Mouse (Mus musculus): ENCODE measurements around the gene Ttc39a.
"Not testable (repeated sequence)": the region's sequence is repeated elsewhere in the genome, so short reads cannot be mapped to it uniquely, and the experiment has no call there.

Gene Ttc39a

GRCm38 (mm10) chr4:109406486-109407175, at the start of gene Ttc39a:
Gene Ttc39a (plus strand): TSS chr4:109406623.
- peak; percentile 50 for DNase-seq (ENCODE audit: low spot score)

GRCm38 (mm10) chr4:109378107-109378506, 28.3 kb upstream of the Ttc39a start:
- DNase-seq (ENCODE audit: low spot score), result no peak

GRCm38 (mm10) chr4:109382457-109382856, 24.0 kb upstream of the Ttc39a start:
- no peak for DNase-seq (ENCODE audit: low spot score)

- peak; percentile 20 for DNase-seq (ENCODE audit: low spot score)
These were observed 20.8 kb upstream of the Ttc39a start for GRCm38 (mm10) chr4:109385599-109385998.

- no peak for DNase-seq (ENCODE audit: low spot score)
These were observed 13.1 kb upstream of the Ttc39a start for GRCm38 (mm10) chr4:109393229-109393779.

- no peak for DNase-seq (ENCODE audit: low spot score)
These were observed 12.5 kb upstream of the Ttc39a start for GRCm38 (mm10) chr4:109393902-109394301.

GRCm38 (mm10) chr4:109394314-109395074, 11.9 kb upstream of the Ttc39a start:
- no peak for DNase-seq (ENCODE audit: low spot score)

GRCm38 (mm10) chr4:109400366-109400980, 6.0 kb upstream of the Ttc39a start:
- no peak for DNase-seq (ENCODE audit: low spot score)

- DNase-seq (ENCODE audit: low spot score), result no peak
These were observed 5.2 kb upstream of the Ttc39a start for GRCm38 (mm10) chr4:109401176-109401689.

- DNase-seq (ENCODE audit: low spot score), result not testable (repeated sequence)
These were observed 1.5 kb upstream of the Ttc39a start for GRCm38 (mm10) chr4:109404908-109405307.

- DNase-seq (ENCODE audit: low spot score), result no peak
These were observed 1.0 kb upstream of the Ttc39a start for GRCm38 (mm10) chr4:109405415-109405814.

- peak; percentile 64 for DNase-seq (ENCODE audit: low spot score)
These were observed 353 bp upstream of the Ttc39a start for GRCm38 (mm10) chr4:109406054-109406485.

GRCm38 (mm10) chr4:109407176-109407520, 725 bp downstream of the Ttc39a start:
- DNase-seq (ENCODE audit: low spot score), result peak; percentile 30

- no peak for DNase-seq (ENCODE audit: low spot score)
These were observed 1.5 kb downstream of the Ttc39a start for GRCm38 (mm10) chr4:109407701-109408485.

GRCm38 (mm10) chr4:109410681-109411376, 4.4 kb downstream of the Ttc39a start:
- no peak for DNase-seq (ENCODE audit: low spot score)

GRCm38 (mm10) chr4:109411377-109411967, 5.0 kb downstream of the Ttc39a start:
- DNase-seq (ENCODE audit: low spot score), result no peak

GRCm38 (mm10) chr4:109412233-109412632, 5.8 kb downstream of the Ttc39a start:
- no peak for DNase-seq (ENCODE audit: low spot score)

GRCm38 (mm10) chr4:109417998-109418397, 11.6 kb downstream of the Ttc39a start:
- no peak for DNase-seq (ENCODE audit: low spot score)

GRCm38 (mm10) chr4:109419017-109419416, 12.6 kb downstream of the Ttc39a start:
- no peak for DNase-seq (ENCODE audit: low spot score)

GRCm38 (mm10) chr4:109419563-109419962, 13.1 kb downstream of the Ttc39a start:
- DNase-seq (ENCODE audit: low spot score), result no peak

Data from retina, embryonic 14.5 days (tissue).